Mouse (Mus musculus) liver, adult (tissue): ENCODE results near the gene Lpcat2.

Source experiments
- GATA4 ChIP-seq: IDR thresholded peaks from 2 replicates; pipeline ENCODE4 v1.6.1; 2014; ENCODE audit warnings: mild to moderate bottlenecking, low read length; ENCODE audit not compliant: insufficient replicate concordance

The Lpcat2 gene

DNA sequence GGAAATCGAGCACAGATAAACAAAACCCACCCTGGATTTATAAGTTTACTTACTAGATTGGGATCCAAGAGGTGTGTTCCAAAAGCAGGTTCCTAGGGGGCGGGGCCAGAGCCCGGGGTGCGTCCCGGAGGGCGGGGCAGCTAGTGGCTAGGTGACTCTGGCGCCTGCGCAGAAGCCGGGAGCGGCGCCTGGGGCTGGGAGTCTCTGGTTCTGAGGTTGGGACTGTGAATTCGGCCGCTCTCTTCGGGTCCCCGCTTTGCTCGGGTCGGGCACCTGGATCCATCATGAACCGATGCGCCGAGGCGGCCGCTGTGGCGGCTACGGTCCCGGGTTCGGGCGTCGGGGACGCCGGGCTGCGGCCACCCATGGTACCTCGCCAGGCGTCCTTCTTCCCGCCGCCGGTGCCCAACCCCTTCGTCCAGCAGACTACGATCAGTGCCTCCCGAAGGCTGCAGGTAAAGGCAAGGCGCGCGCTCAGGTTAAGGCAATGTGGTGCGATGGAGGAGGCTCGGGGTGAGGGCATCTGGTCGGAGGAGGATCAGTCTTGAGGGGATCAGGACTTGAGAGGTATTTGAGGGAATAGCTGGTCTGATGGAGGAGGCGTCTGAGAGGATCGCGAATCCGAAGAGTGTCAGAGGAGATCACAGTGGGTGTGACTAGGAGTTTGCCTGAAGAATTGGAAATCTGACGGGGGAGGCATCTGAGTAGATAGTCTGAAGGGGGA lies at the start of gene Lpcat2:
Gene Lpcat2 (plus strand): TSS at position 169 of the 724 bp plus-strand sequence.
- no peak for TF ChIP-seq GATA4

GRCm38 (mm10) chr8:92812773-92813172 lies 42.4 kb upstream of the Lpcat2 start:
- no peak for TF ChIP-seq GATA4

- no peak for TF ChIP-seq GATA4
Measured at GRCm38 (mm10) chr8:92815661-92816060, 39.5 kb upstream of the Lpcat2 start.

DNA sequence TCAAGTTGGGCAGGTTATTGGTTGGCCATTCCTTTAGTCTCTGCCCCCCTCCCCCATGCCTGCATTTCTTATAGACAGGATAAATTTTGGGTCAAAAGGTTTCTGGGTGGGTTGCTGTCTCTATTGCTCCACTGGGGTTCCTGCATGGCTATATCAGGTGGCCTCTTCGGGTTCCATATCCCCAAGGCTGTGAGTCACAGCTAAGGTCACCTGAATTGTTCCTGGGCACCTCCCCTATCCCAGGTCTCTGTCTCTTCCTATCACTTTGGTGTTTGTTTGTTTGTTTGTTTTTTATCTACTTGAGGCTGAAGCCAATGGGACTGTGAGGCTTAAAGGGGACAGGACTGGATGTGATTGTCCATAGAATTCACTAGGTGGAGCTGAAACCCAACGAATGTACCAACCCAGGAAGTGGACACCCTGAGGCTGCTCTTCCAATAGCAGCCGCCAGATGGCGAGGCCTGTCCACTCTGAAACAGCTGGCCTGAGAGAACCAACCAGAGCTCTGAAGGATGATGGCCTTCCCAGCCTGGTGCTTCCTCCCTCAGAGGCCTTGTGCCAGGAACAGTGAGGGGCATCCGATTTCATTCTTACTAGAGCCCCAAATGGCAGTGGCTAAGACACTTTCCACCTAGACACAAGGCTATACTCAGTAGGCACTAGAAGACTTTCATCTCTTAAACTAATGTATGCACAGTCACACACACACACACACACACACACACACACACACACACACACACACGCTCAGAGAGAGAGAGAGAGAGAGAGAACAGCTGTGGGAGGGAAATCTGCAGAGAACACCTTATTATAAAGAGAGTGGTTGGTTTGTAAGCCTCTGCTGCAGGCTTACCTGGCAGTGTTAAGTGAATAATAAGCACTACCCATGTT lies 37.0 kb upstream of the Lpcat2 start:
- TF ChIP-seq GATA4, result no peak

GRCm38 (mm10) chr8:92821151-92821550 lies 34.0 kb upstream of the Lpcat2 start:
- TF ChIP-seq GATA4, result no peak

DNA sequence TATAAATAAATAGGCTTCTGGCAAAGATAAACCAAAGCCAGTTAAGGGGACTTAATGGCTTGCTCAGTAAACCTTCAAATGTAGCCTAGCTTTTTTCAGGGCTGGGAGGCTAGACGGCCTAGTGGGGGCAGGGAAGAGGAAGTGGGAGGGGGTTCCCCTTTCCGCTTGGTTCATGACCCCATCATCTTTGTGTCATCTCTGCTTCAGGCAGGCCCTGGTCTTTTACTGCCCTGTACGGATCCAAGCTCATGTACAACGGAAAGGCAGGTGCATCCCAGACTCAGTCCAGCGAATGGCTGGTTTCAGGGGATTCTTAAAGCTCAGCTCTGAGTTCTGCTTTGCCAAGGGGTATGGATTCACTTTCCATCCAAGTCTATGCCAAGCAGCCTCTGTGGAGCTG lies 32.8 kb upstream of the Lpcat2 start:
- TF ChIP-seq GATA4, result no peak

DNA sequence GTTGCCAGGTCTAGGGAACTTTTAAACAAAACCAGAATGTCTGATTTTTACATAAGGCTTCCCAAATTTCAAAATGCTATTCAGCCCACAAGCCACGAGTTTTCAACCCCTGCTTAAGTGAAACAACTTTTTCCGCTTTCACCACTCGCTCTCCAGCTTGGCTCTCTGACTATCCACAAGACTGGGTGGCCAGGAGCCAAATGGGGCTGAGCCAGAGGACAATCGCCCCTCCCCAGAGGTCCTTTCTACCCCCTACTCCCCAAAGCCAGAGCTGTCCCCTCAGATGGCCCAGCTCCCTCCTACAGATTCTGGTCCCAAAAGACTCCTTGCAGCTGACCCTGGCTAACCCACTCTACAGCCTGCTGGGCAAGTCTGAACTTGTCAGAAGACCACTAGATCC lies 29.1 kb upstream of the Lpcat2 start:
- TF ChIP-seq GATA4, result no peak

GRCm38 (mm10) chr8:92827243-92828034 lies 27.7 kb upstream of the Lpcat2 start, which contains the start of gene Mmp2:
TSS of gene Mmp2 (plus strand) at chr8:92827291.
- TF ChIP-seq GATA4, result no peak

GRCm38 (mm10) chr8:92828251-92828743 lies 26.8 kb upstream of the Lpcat2 start:
- TF ChIP-seq GATA4, result no peak

DNA sequence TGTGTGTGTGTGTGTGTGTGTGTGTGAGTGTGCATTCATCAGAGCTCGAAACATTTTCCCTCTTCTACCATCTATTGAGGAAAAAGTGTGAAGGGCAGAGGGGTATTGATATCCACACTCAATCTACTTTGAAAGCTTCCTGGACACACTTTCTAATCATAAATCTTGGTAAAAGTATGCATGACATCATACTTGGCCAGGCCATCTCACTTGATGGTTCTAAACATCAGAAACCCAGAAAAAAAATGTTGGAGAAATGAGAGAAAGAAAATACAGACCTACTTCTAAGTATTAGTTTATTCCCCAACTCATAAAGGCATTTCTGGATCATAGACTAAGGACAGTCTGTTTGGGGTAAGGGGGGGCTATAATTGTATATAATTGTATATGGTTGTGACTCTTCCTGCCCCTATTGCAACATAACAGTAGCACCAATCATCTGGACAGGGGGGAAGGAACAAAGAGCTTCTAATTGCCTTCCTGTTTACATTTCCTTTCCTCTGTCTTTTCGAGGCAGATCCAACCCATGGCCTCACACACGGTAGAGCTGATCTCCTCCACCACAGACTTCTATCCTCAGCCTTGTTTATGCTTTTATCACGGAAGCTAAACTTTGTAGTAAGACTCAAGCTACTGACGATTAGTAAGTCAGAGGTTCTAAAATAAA lies 20.9 kb upstream of the Lpcat2 start:
- TF ChIP-seq GATA4, result no peak

- no peak for TF ChIP-seq GATA4
Measured at GRCm38 (mm10) chr8:92834786-92835500, 20.2 kb upstream of the Lpcat2 start.

DNA sequence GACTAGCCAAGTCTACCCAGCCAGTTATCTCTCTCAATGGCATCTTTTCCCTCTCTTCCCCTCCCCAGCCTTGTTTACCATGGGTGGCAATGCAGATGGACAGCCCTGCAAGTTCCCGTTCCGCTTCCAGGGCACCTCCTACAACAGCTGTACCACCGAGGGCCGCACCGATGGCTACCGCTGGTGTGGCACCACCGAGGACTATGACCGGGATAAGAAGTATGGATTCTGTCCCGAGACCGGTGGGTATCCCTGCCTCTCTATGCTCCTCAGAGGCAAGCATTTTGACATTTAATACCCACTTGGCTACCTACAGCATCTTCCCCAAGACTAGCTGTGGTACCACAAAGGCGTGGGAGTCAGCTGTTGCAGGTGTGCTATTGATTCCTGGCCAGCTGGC lies 19.2 kb upstream of the Lpcat2 start:
- TF ChIP-seq GATA4, result no peak

- TF ChIP-seq GATA4, result no peak
Measured at GRCm38 (mm10) chr8:92838616-92839015, 16.5 kb upstream of the Lpcat2 start.

- no peak for TF ChIP-seq GATA4
Measured at GRCm38 (mm10) chr8:92839161-92839560, 16.0 kb upstream of the Lpcat2 start.

DNA sequence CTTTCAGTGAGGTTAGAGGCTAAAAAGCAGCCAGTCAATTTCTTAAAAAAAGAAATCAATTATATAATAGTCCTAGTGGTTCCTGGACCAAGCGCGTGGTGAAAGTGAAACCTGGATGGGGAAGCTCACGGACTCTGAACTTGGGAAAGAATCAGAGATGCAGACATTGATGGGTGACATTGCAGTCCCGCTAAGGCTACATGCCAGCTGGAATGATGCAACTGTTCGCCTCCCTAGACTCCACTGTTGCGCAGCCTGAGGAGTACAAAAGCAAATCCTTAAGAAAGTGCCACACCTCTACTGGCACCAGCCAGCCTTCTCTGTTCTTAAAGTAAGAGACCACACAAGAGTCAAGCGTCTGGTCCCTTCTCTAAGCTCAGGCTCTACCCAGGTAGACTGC lies 15.3 kb upstream of the Lpcat2 start:
- no peak for TF ChIP-seq GATA4

DNA sequence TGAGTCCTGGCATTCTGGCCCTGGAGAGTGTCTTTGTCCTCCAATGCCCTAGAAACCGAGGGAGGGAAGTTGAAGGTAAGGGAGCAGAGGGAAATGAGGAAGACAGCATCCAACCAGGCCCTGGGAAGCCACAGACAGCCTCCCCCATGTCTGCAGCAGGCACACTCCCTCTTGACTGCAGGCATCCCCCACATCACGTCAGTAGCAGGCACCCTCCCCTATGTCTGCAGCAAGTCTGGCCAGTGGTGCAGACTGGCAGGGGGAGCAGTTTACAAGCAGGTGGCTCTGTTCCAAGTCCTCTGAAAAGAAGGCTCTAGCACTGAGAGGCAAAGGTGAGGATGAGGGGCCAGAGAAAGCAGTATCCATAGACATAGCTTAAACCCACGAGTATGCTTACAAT lies 8.5 kb upstream of the Lpcat2 start:
- no peak for TF ChIP-seq GATA4
